Mouse (Mus musculus): ENCODE data around the gene Zc3h4.

Zc3h4 gene

DNA sequence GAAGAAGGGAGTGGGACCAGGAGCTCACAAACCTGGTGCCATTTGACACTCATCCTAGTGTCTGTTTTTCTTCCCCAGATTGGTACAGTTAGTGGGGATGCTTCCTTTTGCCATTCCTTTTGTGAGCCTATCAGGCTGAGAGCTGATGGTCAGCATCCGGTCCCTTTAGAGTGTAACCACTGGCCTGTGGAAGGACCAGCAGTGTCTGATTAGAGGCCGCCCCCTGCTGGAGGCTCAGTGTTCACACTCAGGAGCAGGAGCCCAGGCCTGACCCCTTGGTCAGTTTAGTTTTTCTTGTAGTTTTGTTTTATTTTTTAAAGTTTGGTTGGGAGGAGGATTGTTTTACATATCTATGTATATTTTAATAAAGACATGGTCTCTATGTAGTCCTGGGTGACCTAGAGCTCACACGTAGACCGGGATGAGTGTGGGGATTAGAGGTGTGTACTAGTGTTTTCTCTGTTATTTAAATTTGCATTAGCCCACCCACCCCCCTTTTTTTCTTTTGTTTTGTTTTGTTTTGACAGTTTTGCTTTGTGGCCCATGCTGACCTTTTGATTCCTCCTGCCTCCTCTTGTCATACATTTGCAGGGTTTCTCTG, 25.5 kb downstream of the Zc3h4 start:
- no peak for DNase-seq (ENCODE audit: low read depth, low spot score)

DNA sequence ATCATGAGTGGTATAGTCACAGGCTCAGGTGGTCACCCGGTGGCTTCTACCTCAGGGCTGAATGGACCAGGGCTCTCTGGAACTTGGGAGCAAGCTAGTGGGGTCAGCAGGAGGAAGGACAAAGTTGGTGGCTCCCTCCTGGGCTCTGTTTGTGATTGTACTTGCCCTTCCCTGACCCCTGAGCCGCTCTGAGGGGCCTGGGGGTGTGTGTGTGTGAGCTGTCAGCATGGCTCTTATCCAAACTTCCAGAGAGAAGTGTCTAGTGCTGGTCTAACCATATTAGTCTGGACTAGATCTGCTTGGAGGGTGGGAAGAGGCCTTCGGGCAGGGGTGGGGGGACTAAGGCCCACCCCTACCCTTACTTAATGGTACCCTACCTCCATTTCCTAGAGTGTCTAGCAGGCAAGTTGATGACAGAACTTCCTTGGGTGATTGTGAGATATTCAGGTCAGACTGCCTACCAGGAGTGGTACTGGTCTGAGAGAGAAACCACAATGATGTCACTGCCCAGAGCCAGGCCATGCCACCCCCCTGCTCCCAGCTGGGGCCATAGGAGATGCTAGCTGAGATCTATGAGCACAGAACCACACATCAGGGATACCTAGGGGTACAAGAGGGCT, 32.8 kb downstream of the Zc3h4 start:
- DNase-seq (ENCODE audit: low read depth, low spot score), result no peak

DNA sequence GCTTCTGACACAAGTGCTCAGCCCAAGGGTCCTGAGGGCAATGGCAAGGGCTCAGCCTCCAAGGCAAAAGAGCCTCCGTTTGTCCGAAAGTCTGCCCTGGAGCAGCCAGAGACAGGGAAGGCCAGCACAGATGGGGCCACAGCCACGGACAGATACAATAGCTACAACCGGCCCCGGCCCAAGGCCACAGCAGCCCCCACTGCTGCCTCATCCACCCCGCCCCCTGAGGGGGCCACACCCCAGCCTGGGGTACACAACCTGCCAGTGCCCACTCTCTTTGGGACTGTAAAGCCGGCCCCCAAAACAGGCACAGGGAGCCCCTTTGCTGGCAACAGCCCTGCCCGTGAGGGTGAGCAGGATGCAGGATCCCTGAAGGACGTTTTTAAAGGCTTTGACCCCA, 34.4 kb downstream of the Zc3h4 start:
- DNase-seq (ENCODE audit: low read depth, low spot score), result no peak

DNA sequence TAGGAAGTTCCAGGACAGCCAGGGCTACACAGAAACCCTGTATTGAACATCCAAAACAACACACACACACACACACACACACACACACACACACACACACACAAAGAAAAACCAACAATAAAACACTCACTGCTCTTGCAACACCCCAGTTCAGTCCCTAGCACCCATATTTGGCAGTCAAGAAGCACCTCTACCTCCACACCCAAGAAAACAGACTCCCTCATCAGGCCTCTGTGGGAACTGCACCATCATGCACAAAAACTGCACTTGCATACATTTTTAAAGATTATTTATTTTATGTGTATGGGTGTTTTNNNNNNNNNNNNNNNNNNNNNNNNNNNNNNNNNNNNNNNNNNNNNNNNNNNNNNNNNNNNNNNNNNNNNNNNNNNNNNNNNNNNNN, 40.5 kb downstream of the Zc3h4 start:
- DNase-seq (ENCODE audit: low read depth, low spot score), result no peak

DNA sequence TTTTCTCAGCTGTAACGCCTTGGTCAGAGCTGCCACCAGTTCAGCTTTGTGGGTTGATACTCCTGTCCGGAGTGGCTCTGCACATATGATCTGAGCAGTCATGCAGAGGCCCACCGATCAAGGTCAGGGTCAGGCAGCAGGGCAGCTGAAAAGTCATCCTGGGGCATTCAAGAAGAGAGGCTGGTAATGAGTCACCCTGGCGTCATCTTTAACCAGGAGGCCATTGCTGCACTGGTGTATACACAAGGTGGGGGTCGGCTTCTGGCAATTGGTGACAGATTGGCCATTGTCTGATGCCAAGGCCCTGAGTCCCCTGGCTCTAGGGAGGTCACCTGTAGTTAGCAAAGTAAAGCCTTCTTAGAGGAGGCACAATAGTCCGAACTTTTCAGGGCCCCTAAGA, 50.9 kb downstream of the Zc3h4 start:
- DNase-seq (ENCODE audit: low read depth, low spot score), result no peak

DNA sequence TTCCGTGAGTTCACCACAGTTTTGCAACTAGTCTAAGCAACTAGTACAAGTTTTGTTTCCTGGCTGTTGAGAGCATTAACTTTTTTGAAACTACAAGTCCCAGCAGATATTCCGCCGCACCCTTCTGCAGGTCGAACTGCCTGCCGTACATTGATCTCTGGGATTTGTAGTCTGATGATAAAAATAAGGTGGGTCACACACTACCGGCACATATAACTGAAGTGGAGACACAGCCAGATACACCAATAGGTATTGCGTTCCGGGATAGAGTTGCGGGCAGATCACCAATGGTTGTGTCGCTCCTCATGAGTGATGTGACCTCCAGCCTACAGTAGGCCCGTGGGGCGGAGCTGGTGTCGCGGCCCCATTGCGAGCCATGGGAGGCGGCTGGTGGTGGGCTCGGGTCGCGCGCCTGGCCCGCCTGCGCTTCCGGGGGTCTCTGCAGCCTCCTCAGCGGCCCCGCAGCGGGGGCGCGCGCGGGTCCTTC, 51.9 kb downstream of the Zc3h4 start, which contains the start of gene Tmem160:
Gene Tmem160 (plus strand): TSS at position 193 of the 487 bp plus-strand sequence.
- peak; percentile 95 for DNase-seq (ENCODE audit: low read depth, low spot score)

DNA sequence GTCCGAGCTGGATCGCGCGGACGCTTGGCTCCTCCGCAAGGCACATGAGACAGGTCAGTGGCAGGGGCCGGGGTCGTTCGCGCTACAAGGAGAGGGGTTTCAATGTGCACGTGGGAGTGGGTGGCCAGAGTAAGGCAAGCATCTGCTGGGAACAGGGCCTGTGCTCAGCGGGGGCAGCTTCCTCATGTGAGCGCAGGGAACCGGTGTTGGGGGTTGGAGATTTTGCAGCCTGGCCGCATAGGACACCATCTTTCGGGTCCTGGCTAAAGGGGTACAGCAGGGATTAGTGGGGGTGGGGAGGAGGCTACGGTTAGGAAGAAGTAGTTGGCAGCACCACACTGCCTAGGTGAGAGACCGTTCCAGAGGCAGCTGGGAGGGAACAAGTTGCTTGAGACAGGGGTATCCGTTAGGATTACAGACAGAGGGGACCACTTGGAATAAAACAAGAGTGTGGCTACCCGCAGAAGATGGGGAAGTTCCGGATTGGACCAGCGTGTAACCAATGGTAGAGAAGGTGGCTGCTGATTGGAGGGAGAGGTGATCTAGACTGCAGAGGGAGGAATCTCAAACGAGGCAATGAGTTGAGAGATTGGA, 52.5 kb downstream of the Zc3h4 start:
- peak; percentile 65 for DNase-seq (ENCODE audit: low read depth, low spot score)

DNA sequence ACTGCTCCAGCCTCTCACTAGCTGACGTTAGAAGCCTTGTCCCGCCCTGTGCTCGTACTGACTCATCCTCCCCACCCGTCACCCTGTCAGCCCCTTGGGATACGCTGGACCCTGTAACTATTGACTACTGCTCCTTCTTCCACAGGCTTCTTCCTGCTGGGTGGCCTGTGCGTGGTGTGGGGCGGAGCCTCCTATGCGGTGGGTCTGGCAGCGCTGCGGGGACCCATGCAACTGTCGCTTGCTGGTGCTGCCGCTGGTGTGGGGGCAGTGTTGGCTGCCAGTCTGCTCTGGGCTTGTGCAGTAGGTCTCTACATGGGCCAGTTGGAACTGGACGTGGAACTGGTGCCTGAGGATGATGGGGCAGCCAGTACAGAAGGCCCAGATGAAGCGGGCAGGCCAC, 54.3 kb downstream of the Zc3h4 start:
- DNase-seq (ENCODE audit: low read depth, low spot score), result no peak

DNA sequence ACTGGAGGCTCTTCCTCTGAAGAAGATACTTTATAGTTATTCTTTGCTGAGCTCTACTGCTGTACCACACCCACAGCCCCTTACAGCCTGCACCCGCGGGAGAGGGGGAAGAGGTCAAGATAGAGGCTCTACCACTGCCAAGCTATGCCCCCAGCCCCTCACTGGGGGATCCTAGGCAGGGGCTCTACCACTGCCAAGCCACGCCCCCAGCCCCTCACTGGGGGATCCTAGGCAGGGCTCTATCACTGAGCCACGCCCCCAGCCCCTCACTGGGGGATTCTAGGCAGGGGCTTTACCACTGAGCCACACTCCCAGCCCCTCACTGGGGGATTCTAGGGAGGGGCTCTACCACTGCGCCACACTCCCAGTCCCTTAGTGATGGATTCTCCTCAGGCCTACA, 55.6 kb downstream of the Zc3h4 start:
- no peak for DNase-seq (ENCODE audit: low read depth, low spot score)

DNA sequence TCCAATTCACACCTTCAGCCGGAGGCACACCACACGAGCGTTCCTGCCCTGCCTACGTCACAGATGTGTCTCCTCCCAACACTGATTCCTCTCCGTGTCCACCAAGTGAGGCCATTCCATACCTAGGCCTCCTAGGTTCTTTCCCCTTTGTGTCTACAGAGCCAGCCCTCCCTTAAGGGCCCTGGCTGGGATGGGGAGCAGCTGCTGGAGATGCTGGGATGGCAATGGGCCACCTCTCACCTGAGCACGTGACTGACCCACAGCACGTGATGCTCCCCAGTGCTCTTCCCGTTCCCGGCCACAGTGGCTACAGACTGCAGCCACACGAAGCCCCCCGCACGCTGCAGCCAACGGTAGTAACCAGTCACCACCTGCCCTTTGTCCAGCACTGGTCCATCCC, 59.9 kb downstream of the Zc3h4 start:
- DNase-seq (ENCODE audit: low read depth, low spot score), result no peak

DNA sequence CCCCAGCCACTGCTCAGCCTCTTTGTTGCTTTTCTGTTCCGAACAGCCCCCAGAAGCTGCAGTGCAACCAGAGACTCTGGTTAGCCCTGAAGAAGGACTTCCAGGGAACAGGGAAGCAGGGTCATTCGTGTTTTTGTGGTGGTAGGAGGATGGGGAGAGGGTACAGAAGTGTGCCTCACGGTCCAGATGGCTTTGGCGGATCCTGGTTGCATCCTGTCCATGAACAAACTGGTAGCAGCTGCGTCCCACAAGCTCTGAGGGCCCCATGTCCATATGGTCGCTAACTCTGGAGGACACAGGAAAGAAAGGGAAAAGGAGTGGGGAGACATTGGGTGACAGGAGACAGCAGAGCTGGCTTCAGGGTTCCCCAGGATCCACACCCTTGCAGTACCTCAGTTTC, 60.4 kb downstream of the Zc3h4 start:
- DNase-seq (ENCODE audit: low read depth, low spot score), result no peak

DNA sequence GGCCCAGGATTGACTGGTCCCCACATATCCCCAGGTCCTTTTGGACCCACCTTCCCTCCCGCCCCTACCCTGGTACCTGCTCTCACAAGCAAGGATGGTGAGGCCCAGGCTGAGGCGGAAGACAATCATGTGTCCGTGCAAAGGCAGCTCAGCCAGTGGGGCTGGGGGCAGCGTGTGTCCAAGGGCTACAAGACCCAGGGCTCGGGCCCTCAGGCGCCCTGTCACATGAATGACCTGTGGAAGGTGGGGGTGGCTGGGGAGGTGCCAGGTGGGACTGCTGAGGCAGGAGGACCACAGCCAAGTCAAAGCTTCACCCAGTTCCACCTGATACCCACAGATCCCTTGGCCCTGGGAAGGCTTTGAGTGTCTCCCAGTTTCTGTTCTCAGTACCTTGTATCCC, 61.0 kb downstream of the Zc3h4 start:
- no peak for DNase-seq (ENCODE audit: low read depth, low spot score)

DNA sequence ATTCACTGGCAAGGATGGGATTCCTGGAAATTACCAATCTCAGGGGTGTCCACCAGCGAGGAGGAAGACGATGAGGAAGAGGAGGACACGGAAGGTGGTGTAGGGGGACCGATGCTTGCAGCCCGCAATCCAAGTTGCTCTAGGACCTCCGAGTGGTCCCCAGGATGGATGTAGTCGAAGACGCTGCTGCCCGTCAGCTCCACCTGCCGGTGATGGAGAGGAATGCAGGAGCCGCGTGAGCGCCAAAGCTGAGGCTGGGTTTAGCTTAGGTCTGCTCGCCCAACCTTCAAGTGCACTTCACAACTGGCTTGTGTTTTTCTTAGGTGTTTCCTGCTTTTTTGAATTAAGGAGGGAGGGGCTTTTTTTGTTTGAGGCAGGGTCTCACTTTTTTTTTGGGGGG, 62.5 kb downstream of the Zc3h4 start:
- DNase-seq (ENCODE audit: low read depth, low spot score), result no peak

DNA sequence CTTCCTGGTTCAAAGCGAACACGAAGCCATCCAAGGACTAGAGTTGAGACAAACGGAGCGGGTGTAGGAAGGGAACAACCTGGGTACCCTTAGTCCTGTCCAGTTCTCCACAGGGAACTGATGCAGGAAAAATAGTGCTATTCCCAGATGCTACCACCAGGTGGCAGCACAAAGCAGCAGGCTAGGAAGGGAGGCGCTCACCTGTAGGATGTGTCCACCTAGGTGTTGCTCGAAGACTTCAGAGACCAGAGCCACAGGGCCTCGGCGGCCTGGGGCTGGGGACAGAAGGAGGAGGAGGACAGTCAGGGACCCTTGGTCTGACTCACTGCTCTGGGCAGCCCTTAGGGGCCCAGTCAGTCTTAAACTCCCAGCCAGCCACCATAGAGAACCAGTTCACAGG, 64.5 kb downstream of the Zc3h4 start:
- no peak for DNase-seq (ENCODE audit: low read depth, low spot score)

DNA sequence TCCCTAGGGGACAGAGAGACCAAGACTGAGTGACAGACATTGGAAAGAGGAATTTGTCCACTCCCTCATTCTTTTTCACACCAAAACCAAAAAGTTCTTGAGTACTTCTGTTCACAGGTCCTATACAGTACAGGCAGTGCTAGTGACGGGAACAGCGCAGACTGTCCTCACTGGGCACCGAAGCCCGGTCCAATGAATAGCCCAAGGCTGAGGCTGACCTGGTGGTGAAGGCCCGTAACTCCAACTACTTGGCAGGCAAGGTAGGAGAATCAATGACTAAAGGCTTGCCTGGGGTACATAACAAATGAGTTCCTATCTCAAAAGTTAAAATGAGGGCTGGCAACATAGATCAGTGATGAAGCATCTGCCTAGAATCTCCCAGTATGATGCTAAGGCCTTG, 64.9 kb downstream of the Zc3h4 start:
- no peak for DNase-seq (ENCODE audit: low read depth, low spot score)

DNA sequence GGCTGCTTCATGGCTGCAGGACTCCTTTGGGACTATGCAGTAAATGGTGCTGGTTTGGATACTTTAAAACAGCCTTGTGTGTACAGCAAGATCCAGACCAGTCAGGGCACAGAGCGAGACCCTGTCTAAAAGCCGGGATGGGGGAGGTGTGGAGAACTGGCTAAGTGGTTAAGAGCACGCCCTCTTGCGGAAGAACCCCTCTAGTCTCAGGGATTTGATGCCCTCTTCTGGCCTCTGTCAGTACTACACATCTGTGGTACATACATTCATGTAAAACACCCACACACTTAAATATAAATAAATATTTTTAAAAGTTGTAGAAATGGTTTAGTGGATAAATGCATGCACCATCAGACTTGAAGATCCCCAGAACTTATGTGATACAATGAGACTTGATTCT, 65.9 kb downstream of the Zc3h4 start:
- no peak for DNase-seq (ENCODE audit: low read depth, low spot score)

DNA sequence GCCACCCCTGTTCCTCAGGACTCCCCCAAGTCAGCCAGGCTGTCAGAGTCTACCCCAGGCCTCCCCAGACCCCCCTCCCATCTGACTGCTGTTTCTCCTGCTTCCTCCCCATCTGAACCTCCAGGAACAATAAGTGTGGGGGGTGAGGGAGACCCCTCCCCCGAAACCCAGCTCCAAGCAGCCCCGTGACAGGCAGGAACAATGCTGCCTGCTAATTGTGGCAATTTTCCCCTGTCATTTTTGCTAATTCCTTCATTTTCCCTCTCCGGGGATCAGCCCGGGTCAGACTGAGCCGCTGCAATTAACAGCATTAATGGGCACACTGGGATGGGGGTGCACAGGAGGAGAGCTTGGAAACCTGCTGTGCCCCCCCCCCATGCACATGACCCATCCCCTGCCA, 67.4 kb downstream of the Zc3h4 start:
- no peak for DNase-seq (ENCODE audit: low read depth, low spot score)

DNA sequence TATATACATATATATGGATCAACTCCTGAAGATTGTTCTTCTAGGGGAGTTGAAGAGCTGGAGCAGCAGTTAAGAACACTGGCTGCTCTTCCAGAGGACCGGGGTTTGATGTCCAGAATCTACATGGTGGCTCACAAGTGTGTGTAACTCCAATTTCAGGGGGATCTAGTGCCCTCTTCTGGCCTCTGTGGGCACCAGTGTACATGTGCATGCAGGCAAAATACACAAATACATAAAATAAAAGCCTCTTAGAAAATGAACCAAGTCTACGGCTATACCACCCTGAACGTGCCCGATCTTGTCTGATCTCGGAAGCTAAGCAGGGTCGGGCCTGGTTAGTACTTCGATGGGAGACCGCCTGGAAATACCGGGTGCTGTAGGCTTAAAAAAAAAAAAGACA, 70.8 kb downstream of the Zc3h4 start:
- no peak for DNase-seq (ENCODE audit: low read depth, low spot score)

DNA sequence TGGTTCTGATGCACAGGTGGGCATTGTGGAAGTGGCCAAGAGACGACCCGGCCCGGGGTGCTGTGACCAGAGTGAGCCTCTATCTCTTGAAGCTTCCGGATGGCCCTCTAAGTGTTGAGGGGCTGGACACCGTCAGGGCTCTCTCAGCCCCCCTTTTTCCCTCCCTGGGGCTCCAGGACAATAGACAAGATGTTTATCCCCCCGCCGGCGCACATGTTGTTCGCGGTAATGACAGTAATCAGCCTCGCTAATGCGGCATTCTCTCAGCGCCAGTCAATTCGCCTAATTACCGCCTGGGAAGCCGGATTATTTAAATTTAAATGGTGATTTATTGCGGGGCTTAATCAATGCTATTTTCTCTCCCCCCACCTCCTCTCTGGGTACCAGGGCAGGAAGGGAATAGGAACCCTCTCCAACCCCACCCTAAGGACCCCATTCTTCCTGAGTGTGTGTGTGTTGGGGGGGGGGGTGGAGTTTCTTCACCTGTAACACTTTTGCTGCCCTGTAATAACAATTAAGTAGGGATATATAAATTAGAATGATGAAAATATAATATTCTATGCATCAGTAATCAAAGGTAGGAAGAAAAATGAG, 71.5 kb downstream of the Zc3h4 start:
- DNase-seq (ENCODE audit: low read depth, low spot score), result no peak

DNA sequence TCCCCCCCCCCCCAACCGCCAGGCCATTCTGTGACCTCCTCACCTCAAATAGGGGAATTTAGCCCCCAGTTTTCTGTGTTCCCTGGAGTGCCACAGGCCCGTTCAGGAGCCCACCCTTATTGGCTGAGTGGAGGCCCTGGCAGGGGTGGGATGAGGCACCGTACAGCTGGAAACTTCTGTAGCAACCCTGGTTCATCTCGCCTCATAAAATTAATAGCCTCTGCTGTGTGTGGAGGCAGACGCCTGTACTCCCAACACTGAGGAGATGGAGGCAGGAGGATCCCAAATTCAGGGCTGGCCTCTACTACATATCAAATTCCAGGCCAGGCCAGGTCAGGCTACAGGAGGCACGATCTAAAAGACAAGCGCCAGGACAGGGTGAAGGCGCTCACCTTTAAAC, 73.1 kb downstream of the Zc3h4 start:
- no peak for DNase-seq (ENCODE audit: low read depth, low spot score)

DNA sequence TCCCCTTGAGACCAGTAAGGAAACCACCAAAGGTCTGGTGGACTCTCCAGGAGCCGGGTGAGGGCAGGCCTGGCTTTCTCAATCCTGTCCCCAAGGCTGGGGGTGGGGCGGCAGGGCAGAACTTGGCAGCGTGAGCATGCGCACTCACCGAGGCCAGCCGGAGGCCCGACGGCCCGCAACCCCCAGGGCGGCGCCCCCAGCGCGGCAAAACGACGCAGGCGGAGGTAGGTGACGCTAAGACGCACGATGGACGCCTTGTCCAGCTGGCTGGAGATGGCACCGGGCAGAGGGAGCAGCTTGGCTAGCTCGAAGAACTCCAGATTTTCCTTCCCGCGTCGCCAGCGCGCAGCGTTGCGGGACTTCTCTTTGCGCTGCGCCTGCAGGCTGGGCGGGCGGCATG, 73.7 kb downstream of the Zc3h4 start:
- DNase-seq (ENCODE audit: low read depth, low spot score), result no peak

DNA sequence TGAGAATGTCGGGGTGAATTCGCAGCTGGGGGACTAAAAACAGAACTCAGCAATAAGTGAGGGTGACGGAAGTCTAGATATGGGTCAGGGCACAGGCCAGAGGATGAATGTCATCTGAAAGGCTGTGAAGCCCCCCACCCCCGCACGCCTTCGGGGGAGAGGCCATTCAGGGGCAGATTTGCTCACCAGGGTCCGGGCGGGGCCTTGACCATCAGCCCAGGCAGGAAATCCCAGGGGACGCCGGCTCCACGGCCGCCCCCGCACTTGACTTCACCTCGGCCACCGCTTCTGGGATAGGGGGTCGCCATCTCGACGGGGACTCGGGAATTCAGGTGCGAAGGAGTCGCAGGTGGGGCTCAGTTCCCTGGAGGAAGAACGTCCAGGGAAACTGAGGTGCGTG, 74.6 kb downstream of the Zc3h4 start:
- DNase-seq (ENCODE audit: low read depth, low spot score), result no peak
